Mouse (Mus musculus): ENCODE measurements at regions not wholly inside any gene's neighbourhood (a gene's known extent, or its start where the extent isn't known, plus 50 kb on each side); places are given as distances from the start of the nearest gene placed in this dataset.

DNA sequence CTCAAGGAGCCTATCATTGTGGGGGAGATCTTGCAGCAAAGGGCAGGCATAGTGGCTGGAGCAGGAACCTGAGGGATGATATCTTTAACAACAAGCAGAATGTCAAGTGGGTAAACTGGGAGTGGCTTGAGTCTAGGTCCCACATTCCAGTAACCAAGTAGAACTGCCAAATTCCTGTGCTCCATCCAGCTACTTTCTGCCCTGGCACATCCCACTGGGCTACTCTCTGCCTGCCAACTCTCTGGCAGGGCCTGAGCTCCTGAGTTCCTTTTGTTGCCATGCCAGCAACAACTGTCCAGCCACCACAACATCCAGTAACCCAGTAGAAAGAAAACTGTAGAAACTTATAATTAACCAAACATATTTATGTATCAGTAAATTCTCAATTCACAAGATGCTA lies 1088.8 kb upstream of the Tenm4 start:
- in situ Hi-C loops (cut with MboI, MseI) = no loop called here

DNA sequence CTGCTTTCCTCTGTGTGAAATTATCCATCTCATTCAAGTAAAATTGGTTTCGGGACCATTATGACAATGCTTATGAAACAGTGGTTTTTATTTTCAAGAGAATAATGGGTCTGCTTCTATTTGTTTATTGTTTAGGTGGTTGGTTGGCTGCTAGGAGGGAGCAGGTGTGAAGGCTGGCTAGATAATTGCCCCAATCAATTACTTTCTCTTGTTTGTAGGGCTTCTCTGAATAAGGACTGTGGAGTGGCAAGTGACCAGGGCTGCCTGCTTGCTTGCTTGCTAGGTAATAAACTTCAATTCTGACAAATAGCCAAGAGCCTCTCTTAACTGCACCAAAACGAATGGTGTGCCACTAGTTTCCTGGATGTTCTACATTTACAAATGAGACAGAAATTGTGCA lies 1086.7 kb upstream of the Tenm4 start:
- in situ Hi-C loops (cut with MboI, MseI) = no loop called here

DNA sequence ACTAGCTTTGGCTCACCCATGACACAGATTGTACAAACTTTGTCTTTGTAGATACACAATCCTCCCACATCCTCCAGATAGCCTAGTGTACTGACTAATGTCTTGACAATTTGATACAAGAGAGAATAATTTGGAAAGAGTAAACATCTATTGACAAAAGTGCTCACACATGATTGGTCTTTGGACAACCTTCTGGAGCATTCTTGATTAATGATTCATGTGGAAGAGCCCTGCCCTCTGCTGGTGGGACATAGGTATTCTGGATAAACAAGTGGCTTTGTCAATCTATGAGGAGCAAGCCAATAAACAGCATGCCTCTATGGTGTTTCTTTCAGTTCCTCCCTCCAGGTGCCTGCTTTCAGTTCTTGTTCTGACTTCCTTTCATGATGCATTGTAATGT lies 1079.7 kb upstream of the Tenm4 start:
- in situ Hi-C loops (cut with MboI, MseI) = loop anchor here (5.0 kb wide), 1 partner anchor 49 kb away; no protein-coding TSS in a partner anchor

DNA sequence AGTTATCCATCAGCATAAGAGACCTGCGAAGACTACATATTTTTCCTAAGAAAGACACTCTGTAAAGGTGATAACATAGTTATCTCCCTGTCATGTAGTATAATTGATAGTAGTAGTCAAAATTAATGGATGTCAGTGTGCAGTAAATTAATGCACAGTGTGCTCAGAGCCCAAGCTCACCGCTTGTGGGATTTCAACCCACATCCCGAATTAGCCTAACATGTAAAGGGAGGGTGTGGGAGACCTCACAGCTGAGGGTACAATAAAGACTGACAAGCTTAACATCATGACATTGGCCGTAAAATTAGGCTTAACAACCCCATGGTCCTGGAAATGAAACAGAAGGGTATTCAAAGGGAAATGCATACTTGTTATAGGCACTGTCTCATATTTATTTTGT lies 1042.0 kb upstream of the Tenm4 start:
- in situ Hi-C loops (cut with MboI, MseI) = no loop called here

DNA sequence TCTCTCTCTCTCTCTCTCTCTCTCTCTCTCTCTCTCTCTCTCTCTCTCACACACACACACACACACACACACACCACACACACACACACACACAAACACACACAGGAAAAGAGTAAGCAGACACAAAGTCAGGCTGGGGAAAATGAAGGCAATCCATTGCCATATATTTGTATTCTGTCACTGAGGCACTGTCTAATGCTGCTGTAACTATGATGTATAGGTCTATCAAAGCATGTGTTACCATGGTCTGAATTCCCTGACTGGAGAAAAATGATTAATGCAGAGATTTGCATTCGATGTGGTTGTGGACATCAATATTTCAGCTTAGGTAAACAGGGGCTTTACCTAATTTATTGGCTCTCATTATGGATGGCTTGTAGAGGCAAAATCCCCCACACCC lies 1038.0 kb upstream of the Tenm4 start:
- in situ Hi-C loops (cut with MboI, MseI) = no loop called here

DNA sequence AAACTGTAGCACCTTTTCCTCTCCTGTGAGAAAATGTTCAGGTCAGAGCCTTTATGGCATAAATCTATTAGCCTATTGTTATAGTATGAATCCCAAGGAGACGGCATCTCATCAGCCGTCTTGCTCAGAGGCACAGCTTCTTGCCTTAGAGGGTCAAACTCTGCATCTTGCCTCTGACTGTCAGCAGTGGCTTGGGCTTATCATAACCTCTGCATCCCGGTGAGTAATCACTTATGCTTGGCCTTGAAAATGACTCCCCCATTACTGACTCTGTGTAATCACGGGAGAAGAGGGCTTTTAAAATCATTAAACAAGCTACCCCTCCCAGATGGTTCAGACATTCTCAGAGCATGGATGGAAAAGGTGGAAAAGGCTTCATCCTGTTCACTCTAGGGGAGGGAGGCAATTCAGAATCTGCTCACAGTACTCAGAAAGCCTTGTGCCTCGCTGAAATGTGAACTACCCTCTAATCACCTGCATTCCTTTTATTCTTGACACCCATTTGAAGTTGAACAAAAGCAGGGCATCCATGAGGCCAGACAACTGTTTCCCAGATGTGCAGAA lies 1036.9 kb upstream of the Tenm4 start:
- in situ Hi-C loops (cut with MboI, MseI) = no loop called here

DNA sequence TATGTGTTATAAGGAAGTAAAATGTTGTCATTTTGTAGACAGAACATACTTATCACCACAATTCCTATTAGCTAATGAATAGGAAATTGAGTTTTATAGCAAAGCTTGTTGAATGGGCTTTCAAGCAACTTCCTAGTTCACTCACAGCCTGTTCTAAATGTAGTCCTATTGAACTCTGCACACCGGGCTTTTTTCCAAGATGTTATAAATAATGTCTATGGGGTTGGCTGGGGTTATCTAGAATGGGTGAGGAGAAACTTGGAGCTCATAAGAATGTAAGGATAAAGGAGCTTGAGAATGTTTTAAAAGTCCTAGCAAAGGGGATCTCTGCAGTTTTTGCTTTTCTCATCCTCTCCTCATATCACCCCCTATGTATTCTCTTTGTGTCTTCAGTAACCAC lies 1029.3 kb upstream of the Tenm4 start:
- in situ Hi-C loops (cut with MboI, MseI) = no loop called here

DNA sequence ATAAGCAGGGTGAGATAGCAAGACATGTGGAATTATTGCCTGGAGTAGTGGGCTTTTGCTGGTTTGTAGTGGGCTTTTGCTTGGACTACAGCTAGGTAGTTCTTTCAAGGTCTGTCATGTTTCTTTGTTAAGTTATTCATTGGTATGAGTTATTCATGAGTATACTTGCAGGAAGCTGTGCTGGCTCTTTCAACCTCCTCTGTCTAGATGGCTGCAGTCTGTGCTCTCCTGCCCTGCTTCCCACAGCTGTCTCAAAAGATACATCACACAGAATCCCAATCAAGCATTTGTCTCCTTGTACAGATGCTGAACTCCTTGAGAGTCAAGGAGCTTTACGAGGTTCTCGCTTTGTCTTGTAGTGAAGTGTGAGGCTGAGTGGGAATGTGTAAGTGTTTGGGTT lies 1028.0 kb upstream of the Tenm4 start:
- in situ Hi-C loops (cut with MboI, MseI) = no loop called here
